Mouse (Mus musculus) intestine, embryonic 16.5 days (tissue): ENCODE measurements around the gene Plagl1. TPM values are rescaled to one million over a fixed set of nuclear protein-coding genes. Genes with fewer than 3 reads are reported as not detected.
"Not testable (repeated sequence)": the region's sequence is repeated elsewhere in the genome, so short reads cannot be mapped to it uniquely, and the experiment has no call there.

Experiments used
- ATAC-seq: fragments of 200-750 bp; cut with Nextera tagmentation; 2 replicates; pipeline ENCODE4 v1.8.0; 2017; ENCODE audit warnings: moderate TSS enrichment, moderate library complexity
- H3K27ac ChIP-seq: fragments of 300-500 bp; sonication (generic); 2 replicates; pipeline ENCODE4 v1.5.1; 2014; ENCODE audit warnings: mild to moderate bottlenecking, low read length
- H3K27me3 ChIP-seq: fragments of 300-500 bp; sonication (generic); replicated peaks from 2 replicates; pipeline ENCODE4 v1.6.1; 2014; ENCODE audit warnings: low read length, control low read depth, mixed read lengths; ENCODE audit not compliant: control insufficient read depth, insufficient read depth
- H3K36me3 ChIP-seq: fragments of 300-500 bp; sonication (generic); 2 replicates; pipeline ENCODE4 v1.6.1; 2014; ENCODE audit warnings: low read length, control low read depth; ENCODE audit not compliant: control insufficient read depth, insufficient read depth
- H3K4me1 ChIP-seq: fragments of 300-500 bp; sonication (generic); 2 replicates; pipeline ENCODE4 v1.6.1; 2014; ENCODE audit warnings: low read length, control low read depth, mixed read lengths; ENCODE audit not compliant: control insufficient read depth, insufficient read depth
- H3K4me2 ChIP-seq: fragments of 300-500 bp; sonication (generic); 2 replicates; pipeline ENCODE4 v1.6.1; 2014; ENCODE audit warnings: low read depth, low read length, control low read depth
- H3K4me3 ChIP-seq: fragments of 300-500 bp; sonication (generic); 2 replicates; pipeline ENCODE4 v1.5.1; 2014; ENCODE audit warnings: mild to moderate bottlenecking, low read length
- H3K9ac ChIP-seq: fragments of 300-500 bp; sonication (generic); 2 replicates; pipeline ENCODE4 v1.6.1; 2014; ENCODE audit warnings: low read depth, low read length
- H3K9me3 ChIP-seq: fragments of 300-500 bp; sonication (generic); 2 replicates; pipeline ENCODE4 v1.6.1; 2016; ENCODE audit warnings: low read length, control low read depth; ENCODE audit not compliant: control insufficient read depth
- WGBS: fragments of 180-500 bp; shearing (Covaris S2); extraction: QIAGEN DNeasy Blood & Tissue Kit; methylation state at CpG from one replicate; pipeline ENCODE4 v1.1.7; 2014; 5-methylcytosine and 5-hydroxymethylcytosine counted together
- polyA plus RNA-seq: library from polyadenylated mRNA; unstranded; fragments of >200 nt; fragmentation: Nextera tagmentation; extraction: Ambion mirVana; gene quantifications from 2 replicates; pipeline ENCODE4 v1.2.1, GENCODE M21; 2015

The Plagl1 gene
- 113 and 119 TPM in 2 replicates for polyA plus RNA-seq

DNA sequence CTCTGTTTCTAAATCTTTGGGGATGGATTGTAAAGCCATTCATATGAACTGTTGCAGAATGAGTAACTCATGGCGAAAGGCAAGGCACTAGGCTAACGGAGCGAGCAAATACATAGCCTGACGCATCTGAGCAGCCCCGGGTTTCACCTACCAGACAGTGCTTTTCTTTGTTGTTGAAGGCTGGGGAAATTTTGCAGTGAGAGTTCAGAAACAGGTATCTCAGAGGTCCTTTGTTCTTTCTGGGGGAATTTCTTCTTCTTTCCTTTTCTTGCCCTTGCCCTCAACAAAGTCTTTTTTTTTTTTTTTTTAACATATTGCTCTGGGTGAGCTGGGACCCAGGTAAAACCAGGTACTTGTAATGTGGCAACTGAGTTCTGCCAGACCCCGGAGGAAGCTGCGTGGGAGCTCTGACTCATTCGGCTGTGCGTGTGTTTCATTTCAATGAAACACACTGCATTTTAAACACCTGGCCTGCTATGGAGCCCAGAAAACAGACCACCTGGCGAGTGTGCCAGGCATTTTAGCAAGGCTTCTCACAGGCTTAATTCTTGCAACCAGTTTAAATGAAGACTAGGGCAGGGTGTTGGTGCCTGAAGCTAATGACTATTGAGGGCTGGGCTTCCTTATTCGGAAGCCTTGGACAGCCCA is at the start of gene Plagl1:
Plagl1 (plus strand) TSS at position 484 of the 648 bp plus-strand sequence.
- Histone ChIP-seq H3K27me3 (peaks cover 15% of the 10 kb centered on the region), H3K4me2 (peak within 1 kb of the TSS; percentile 64), H3K27ac (no peak within 1 kb of the TSS), H3K36me3 (no peaks in the 10 kb centered on the region), H3K9ac (peak within 1 kb of the TSS; percentile 38; the same call in 1 of the 2 replicates), H3K4me1 (peaks cover 7% of the 10 kb centered on the region), H3K9me3 (no peaks in the 10 kb centered on the region), H3K4me3 (peak within 1 kb of the TSS; percentile 39)
- WGBS: 60% methylated on average over 11 of the region's 11 CpGs
- no peak for ATAC-seq

DNA sequence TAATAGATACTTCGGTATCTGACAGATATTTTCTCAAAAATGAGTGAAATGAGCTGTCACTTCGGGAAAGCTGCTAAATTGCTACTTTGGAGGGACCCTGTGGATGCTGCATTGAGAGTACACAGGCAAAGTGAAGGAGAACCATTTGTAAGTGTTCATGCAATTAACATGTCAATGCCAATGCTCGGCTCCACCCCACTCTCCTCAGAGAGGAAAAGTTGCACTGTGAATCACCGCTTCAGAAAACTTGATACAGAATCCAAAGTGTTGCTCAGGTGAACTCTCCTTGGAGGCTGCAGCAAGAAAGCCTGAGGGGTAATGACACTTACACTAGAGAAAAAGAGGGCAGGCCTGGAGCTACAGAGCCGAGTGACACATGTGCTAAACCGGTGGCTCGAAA is 46.3 kb upstream of the Plagl1 start:
- no peak overlapping the region for H3K9ac ChIP-seq
- ATAC-seq: no peak
- H3K36me3 ChIP-seq: 0 out of 2 replicates have a peak, but pooled peaks cover 2% of the 10 kb centered on the region
- 77% methylated on average over 7 of the region's 7 CpGs for WGBS
- H3K27me3 ChIP-seq: no peaks in the 10 kb centered on the region
- no peak overlapping the region for H3K27ac ChIP-seq
- H3K4me3 ChIP-seq: no peak overlapping the region
- peaks cover 13% of the 10 kb centered on the region for H3K4me1 ChIP-seq
- no peak overlapping the region for H3K4me2 ChIP-seq
- H3K9me3 ChIP-seq: no peaks in the 10 kb centered on the region

DNA sequence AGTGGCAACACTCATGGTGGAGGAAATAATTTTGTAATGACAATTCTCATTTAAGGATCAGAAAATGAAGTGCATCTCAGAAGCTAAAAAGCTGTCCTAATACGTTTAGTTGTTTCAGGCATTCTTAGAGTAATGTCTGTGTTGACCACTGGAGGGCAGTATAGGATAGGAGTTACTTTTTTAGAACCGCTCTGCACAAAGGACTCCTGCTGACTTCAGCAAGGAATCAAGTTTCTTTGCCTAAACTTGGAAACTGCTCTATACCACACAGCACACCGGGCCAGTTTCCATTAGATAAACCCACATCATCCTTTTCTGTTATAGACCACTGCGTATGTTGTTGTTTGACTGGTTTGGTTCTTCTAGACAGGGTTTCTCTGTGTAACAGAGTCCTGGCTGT is 43.7 kb upstream of the Plagl1 start:
- no peaks in the 10 kb centered on the region for H3K9me3 ChIP-seq
- no peaks in the 10 kb centered on the region for H3K4me1 ChIP-seq
- no peak overlapping the region for H3K4me3 ChIP-seq
- 28% methylated on average over 4 of the region's 4 CpGs for WGBS
- H3K9ac ChIP-seq: no peak overlapping the region
- H3K4me2 ChIP-seq: no peak overlapping the region
- H3K27ac ChIP-seq: no peak overlapping the region
- ATAC-seq: peak; percentile 64
- no peaks in the 10 kb centered on the region for H3K27me3 ChIP-seq
- H3K36me3 ChIP-seq: no peaks in the 10 kb centered on the region

DNA sequence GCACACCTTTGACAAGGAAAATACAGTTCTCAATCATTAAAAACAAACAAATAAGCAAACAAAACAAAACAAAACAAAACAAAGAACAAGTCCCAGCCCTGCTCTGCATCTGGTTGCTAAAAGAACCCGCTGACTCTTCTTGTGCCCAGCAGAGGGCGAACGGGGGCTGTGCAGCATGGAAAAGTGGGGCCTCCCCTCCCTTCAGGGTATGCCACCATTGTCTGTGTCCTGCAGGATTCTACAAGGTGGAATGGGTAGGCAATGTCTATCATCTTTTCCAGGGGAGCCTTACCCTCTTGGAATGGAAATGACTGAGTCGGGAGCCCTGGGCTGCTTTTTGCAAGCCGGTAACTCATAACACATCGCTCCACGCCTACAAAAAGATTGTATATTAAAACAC is 41.8 kb upstream of the Plagl1 start:
- Histone ChIP-seq H3K9me3 (no peaks in the 10 kb centered on the region), H3K4me1 (peaks cover 9% of the 10 kb centered on the region), H3K27ac (no peak overlapping the region), H3K36me3 (no peaks in the 10 kb centered on the region), H3K27me3 (no peaks in the 10 kb centered on the region), H3K4me2 (no peak overlapping the region), H3K9ac (no peak overlapping the region), H3K4me3 (no peak overlapping the region)
- no peak for ATAC-seq
- 60% methylated on average over 7 of the region's 7 CpGs for WGBS

DNA sequence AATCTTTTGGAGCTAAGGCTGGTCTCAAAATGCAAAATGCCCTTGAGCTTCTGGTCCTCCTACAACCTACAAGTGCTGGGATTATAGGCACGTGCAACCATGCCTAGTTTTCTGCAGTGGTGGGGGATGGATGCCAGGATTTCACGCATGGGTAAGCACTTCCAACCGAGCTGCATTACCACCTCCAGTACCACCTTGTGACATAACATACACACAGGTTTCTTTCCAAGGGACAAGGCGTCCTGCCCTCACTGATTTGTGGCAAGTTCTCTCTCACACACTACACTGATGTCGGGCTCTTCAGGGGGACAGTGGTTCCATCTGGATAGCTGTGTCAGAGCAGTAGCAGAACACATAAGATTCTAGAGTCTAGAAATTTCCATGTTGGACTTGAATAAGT is 41.3 kb upstream of the Plagl1 start:
- H3K4me1 ChIP-seq: peaks cover 9% of the 10 kb centered on the region
- ATAC-seq: no peak
- 85% methylated on average over 5 of the region's 5 CpGs for WGBS

DNA sequence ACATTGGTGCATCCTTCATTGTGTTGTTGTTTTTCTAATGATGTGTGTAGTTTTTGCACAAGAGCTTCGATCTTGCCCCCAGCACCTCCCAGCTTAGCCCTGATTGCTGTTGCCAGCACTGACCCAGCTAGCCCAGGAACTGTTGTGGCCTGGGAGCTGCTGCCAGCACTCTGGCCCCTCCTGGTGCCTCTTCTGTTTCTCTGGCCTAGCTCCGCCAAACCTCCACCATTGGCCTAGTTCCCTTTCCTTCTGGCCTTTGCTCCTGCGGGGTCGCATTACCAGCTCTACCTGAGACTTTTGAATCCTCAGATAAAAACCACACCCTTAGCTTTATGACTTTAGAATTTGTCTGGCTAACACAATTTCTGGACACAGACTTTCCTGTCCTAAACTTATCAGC is 38.2 kb upstream of the Plagl1 start:
- no peak overlapping the region for H3K4me2 ChIP-seq
- no peak overlapping the region for H3K9ac ChIP-seq
- WGBS: 66% methylated on average over 4 of the region's 4 CpGs
- no peaks in the 10 kb centered on the region for H3K27me3 ChIP-seq
- peak; percentile 70 for ATAC-seq
- peaks cover 9% of the 10 kb centered on the region for H3K4me1 ChIP-seq
- no peaks in the 10 kb centered on the region for H3K36me3 ChIP-seq
- H3K4me3 ChIP-seq: no peak overlapping the region
- H3K9me3 ChIP-seq: no peaks in the 10 kb centered on the region
- no peak overlapping the region for H3K27ac ChIP-seq

More for the DNA sequence above, 41.3 kb upstream of the Plagl1 start:
- H3K4me3 ChIP-seq: no peak overlapping the region
- no peaks in the 10 kb centered on the region for H3K36me3 ChIP-seq
- H3K4me2 ChIP-seq: no peak overlapping the region
- H3K9me3 ChIP-seq: no peaks in the 10 kb centered on the region
- no peaks in the 10 kb centered on the region for H3K27me3 ChIP-seq
- H3K27ac ChIP-seq: no peak overlapping the region
- H3K9ac ChIP-seq: no peak overlapping the region

DNA sequence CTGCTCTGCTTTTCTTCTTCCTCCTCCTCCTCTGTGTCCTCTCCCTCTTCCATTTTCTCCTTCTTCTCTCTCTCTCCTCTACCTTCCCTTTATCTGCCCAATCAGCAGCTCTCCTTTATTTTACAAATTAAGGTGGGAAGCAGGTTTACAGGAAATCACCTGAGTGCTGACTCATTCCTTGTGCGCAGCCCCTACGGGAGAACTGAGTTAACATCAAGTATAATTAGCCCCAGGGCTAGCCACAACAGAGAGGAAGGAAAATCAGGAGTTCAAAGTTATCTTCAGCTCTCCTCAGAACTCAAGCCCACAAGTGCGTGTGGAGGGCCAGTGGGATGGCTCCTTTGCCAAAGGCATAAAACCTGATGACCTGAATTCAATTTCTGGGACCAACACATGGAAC is 36.3 kb upstream of the Plagl1 start:
- 75% methylated on average over 3 of the region's 3 CpGs for WGBS
- H3K27me3 ChIP-seq: not testable (repeated sequence)

DNA sequence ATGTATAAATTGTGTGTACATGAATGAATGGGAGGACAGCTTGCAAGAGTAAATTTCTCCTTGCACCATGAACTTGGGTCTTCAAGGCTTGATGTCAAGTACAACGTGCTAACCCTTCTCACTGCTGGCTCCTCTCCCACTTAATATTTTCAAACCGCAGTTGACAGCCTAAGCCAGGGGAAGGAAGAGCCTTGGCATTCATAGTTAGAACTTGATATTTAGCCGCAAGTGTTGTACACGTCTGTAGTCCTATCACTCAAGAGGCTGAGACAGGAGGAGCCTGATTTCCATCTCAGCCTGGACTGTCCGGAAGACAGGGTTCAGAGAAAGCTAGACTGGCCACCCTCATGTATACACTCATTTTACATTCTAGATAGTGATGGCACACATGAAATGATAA is 32.6 kb upstream of the Plagl1 start:
- Histone ChIP-seq H3K4me1 (0 out of 2 replicates have a peak, but pooled peaks cover under 1% of the 10 kb centered on the region), H3K27me3 (no peaks in the 10 kb centered on the region), H3K9me3 (no peaks in the 10 kb centered on the region), H3K4me2 (no peak overlapping the region), H3K36me3 (no peaks in the 10 kb centered on the region), H3K27ac (no peak overlapping the region), H3K4me3 (no peak overlapping the region), H3K9ac (no peak overlapping the region)
- ATAC-seq: no peak
- 85% methylated on average over 5 of the region's 5 CpGs for WGBS

More for the DNA sequence above, 36.3 kb upstream of the Plagl1 start:
- not testable (repeated sequence) for H3K4me2 ChIP-seq, H3K9me3 ChIP-seq, H3K36me3 ChIP-seq, H3K27ac ChIP-seq, H3K9ac ChIP-seq, ATAC-seq, H3K4me1 ChIP-seq, H3K4me3 ChIP-seq

DNA sequence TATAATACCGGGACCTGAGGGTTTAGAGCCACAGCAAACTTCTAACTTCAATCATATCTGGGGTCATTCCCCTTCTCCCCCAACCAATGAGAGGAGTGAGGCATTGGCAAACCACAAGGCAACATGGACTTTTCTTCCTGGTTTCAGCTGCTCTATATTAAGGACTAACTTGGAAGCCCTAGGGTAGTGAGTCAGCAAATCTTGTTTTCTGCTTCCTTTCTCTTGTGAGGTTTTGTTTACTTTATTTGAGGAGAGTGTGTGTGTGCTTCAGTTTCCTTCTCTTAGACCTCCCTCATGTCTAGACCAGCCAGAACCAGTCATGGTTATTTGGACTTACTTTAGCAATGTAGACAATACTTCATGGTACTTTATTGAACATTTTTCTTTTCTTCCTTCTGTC is 32.1 kb upstream of the Plagl1 start:
- Histone ChIP-seq H3K36me3 (no peaks in the 10 kb centered on the region), H3K4me3 (no peak overlapping the region), H3K4me2 (no peak overlapping the region), H3K9me3 (no peaks in the 10 kb centered on the region), H3K4me1 (no peaks in the 10 kb centered on the region), H3K27me3 (no peaks in the 10 kb centered on the region), H3K9ac (no peak overlapping the region), H3K27ac (no peak overlapping the region)
- WGBS: 83% methylated on average over 1 of the region's 1 CpGs
- no peak for ATAC-seq

DNA sequence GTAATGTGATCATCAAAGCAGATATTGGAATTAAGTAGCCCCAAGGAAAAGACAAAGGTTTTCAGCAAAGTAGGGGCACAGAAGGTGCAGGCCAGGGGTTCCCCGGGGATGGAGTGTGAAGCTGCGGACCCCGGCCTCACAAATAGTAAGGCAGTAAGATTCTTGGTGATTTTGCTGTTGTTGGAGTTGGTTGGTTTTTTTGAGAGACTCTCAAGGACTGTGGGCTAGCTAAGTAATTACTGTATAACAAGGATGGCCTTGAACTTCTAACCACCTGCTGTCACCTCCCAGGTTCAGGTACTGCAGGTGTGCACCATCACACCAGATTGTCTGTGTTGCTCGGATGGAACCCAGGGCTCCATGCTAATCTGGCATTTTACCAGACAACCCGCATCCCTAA is 30.9 kb upstream of the Plagl1 start:
- no peaks in the 10 kb centered on the region for H3K36me3 ChIP-seq
- no peak for ATAC-seq
- no peaks in the 10 kb centered on the region for H3K4me1 ChIP-seq
- 92% methylated on average over 5 of the region's 5 CpGs for WGBS
- no peak overlapping the region for H3K4me2 ChIP-seq
- H3K27ac ChIP-seq: no peak overlapping the region
- H3K9ac ChIP-seq: no peak overlapping the region
- no peak overlapping the region for H3K4me3 ChIP-seq
- no peaks in the 10 kb centered on the region for H3K27me3 ChIP-seq
- H3K9me3 ChIP-seq: no peaks in the 10 kb centered on the region
